Mouse (Mus musculus): ENCODE measurements around the gene Dennd1c. TPM values are rescaled to one million over a fixed set of nuclear protein-coding genes. Genes with fewer than 3 reads are reported as not detected.
A peak's percentile ranks its signal among the peaks of the same experiment; 100 is the strongest.

The Dennd1c gene
- polyA plus RNA-seq, 1 experiment from 2014 or later: 5.1 TPM

- Histone ChIP-seq H3K4me3 (replicated peaks; ENCODE audit: low read depth, low read length) (no peak overlapping the region), H3K4me2 (ENCODE audit: low read length) (no peak overlapping the region), H3K36me3 (ENCODE audit: insufficient read depth, low read length) (no peaks in the 10 kb centered on the region), H3K9ac (ENCODE audit: low read depth, low read length) (no peak overlapping the region), H3K9me3 (replicated peaks; ENCODE audit: low read length) (no peaks in the 10 kb centered on the region), H3K4me1 (replicated peaks; ENCODE audit: insufficient read depth, low read length) (peaks cover 9% of the 10 kb centered on the region), H3K27me3 (ENCODE audit: insufficient read depth, low read length) (no peaks in the 10 kb centered on the region), H3K27ac (no peak overlapping the region)
- ATAC-seq (replicated peaks; ENCODE audit: low FRiP score, low read depth) (no peak), DNase-seq (ENCODE audit: low spot score) (no peak)
- TF ChIP-seq CTCF (IDR thresholded peaks at IDR 0.05; ENCODE audit: low read depth): no peak
- 87% methylated on average over 5 of the region's 5 CpGs for WGBS
Measured at GRCm38 (mm10) chr17:57107064-57107463, 28.8 kb upstream of the Dennd1c start.

GRCm38 (mm10) chr17:57106035-57106368, 27.7 kb upstream of the Dennd1c start:
- Histone ChIP-seq H3K27me3 (ENCODE audit: insufficient read depth, low read length) (no peaks in the 10 kb centered on the region), H3K27ac (no peak overlapping the region), H3K36me3 (ENCODE audit: insufficient read depth, low read length) (no peaks in the 10 kb centered on the region), H3K4me3 (replicated peaks; ENCODE audit: low read depth, low read length) (peak overlapping the region; percentile 65), H3K4me1 (replicated peaks; ENCODE audit: insufficient read depth, low read length) (peaks cover 9% of the 10 kb centered on the region), H3K9ac (ENCODE audit: low read depth, low read length) (peak overlapping the region; percentile 67; the same call in 1 of the 2 replicates), H3K4me2 (ENCODE audit: low read length) (peak overlapping the region; percentile 70), H3K9me3 (replicated peaks; ENCODE audit: low read length) (no peaks in the 10 kb centered on the region)
- ATAC-seq (replicated peaks; ENCODE audit: low FRiP score, low read depth) (no peak), DNase-seq (ENCODE audit: low spot score) (no peak)
- WGBS: 6% methylated on average over 9 of the region's 9 CpGs
- TF ChIP-seq CTCF (IDR thresholded peaks at IDR 0.05; ENCODE audit: low read depth): no peak

DNA sequence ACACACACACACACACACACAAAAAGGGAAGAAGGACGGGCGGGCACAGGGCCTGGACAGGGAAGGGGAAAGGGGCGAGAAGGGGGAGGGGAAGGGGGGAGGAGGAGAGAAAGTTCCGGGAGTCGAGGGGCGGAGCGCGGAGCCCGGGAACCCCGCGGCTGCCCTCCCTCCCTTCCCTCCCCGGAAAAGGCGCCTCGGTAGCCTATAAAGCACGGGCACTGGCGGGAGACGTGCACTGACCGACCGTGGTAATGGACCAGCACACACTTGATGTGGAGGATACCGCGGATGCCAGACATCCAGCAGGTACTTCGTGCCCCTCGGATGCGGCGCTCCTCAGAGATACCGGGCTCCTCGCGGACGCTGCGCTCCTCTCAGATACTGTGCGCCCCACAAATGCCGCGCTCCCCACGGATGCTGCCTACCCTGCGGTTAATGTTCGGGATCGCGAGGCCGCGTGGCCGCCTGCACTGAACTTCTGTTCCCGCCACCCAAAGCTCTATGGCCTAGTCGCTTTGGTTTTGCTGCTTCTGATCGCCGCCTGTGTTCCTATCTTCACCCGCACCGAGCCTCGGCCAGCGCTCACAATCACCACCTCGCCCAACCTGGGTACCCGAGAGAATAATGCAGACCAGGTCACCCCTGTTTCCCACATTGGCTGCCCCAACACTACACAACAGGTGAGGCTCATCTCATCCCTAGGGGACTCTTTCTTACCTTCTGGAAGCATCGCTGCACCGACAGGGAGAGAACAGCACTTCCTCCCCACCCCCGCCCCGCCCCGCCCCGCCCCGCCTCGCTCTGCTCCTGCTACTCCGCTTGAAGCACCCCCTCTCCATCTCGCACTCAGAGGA, 27.1 kb upstream of the Dennd1c start, which contains the start of gene Tnfsf9:
TSS of gene Tnfsf9 (plus strand) at position 145 of the 854 bp plus-strand sequence.
- Histone ChIP-seq H3K27ac (peak within 1 kb of the TSS; percentile 65), H3K36me3 (ENCODE audit: insufficient read depth, low read length) (no peaks in the 10 kb centered on the region), H3K4me2 (ENCODE audit: low read length) (peak within 1 kb of the TSS; percentile 70), H3K9ac (ENCODE audit: low read depth, low read length) (peak within 1 kb of the TSS; percentile 67), H3K4me3 (replicated peaks; ENCODE audit: low read depth, low read length) (peak within 1 kb of the TSS; percentile 65), H3K4me1 (replicated peaks; ENCODE audit: insufficient read depth, low read length) (peaks cover 9% of the 10 kb centered on the region), H3K27me3 (ENCODE audit: insufficient read depth, low read length) (no peaks in the 10 kb centered on the region), H3K9me3 (replicated peaks; ENCODE audit: low read length) (no peaks in the 10 kb centered on the region)
- peak; percentile 70 for DNase-seq (ENCODE audit: low spot score)
- no peak for TF ChIP-seq CTCF (IDR thresholded peaks at IDR 0.05; ENCODE audit: low read depth)
- peak; percentile 71 for ATAC-seq (replicated peaks; ENCODE audit: low FRiP score, low read depth)
- WGBS: under 1% methylated on average over 58 of the region's 61 CpGs

DNA sequence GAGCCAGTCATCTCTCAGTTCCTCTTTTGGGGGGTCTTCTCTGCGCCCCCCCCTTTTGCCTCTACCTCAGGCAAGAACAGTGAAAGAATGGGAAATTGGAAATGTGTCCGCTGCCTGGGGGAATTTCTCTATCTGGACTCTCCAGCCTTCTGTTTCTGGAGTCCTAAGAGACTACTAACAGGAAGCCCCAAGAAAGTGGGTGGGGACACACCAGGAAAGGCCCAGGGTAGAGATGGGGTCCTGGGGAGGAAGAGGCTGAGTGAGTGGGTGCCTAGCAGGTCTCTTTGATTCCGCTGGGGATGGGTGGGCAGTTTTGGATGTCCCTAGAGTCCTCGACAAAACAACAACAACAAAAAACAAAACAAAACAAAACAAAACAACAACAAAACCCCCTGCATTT, 26.2 kb upstream of the Dennd1c start:
- DNase-seq (ENCODE audit: low spot score): no peak
- H3K4me2 ChIP-seq (ENCODE audit: low read length): peak overlapping the region; percentile 70
- H3K9ac ChIP-seq (ENCODE audit: low read depth, low read length): no peak overlapping the region
- H3K4me3 ChIP-seq (replicated peaks; ENCODE audit: low read depth, low read length): peak overlapping the region; percentile 65
- H3K27me3 ChIP-seq (ENCODE audit: insufficient read depth, low read length): no peaks in the 10 kb centered on the region
- no peak for ATAC-seq (replicated peaks; ENCODE audit: low FRiP score, low read depth)
- no peak for TF ChIP-seq CTCF (IDR thresholded peaks at IDR 0.05; ENCODE audit: low read depth)
- no peaks in the 10 kb centered on the region for H3K9me3 ChIP-seq (replicated peaks; ENCODE audit: low read length)
- H3K27ac ChIP-seq: peak overlapping the region; percentile 60
- H3K4me1 ChIP-seq (replicated peaks; ENCODE audit: insufficient read depth, low read length): peaks cover 9% of the 10 kb centered on the region
- 44% methylated on average over 4 of the region's 4 CpGs for WGBS
- no peaks in the 10 kb centered on the region for H3K36me3 ChIP-seq (ENCODE audit: insufficient read depth, low read length)

DNA sequence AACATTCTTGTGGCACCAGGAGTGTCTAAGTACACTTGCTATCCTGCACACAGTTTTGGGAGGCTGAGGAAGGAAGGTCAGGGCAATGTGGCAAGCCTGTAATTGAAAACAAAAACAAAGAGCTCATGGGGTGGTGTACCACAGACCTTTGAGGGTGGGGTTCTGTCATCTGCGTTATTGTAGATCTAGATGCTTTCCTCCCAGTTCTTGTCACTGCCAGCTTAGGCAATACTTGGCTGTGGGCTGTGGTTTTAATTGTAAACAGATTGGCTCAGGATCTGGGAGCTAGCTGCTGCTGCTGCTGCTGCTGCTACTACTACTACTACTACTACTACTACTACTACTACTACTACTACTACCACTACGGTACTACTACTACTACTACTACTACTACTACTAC, 24.0 kb upstream of the Dennd1c start:
- Histone ChIP-seq H3K4me2 (ENCODE audit: low read length) (no peak overlapping the region), H3K27me3 (ENCODE audit: insufficient read depth, low read length) (no peaks in the 10 kb centered on the region), H3K4me3 (replicated peaks; ENCODE audit: low read depth, low read length) (no peak overlapping the region), H3K4me1 (replicated peaks; ENCODE audit: insufficient read depth, low read length) (peaks cover 9% of the 10 kb centered on the region), H3K9me3 (replicated peaks; ENCODE audit: low read length) (no peaks in the 10 kb centered on the region), H3K9ac (ENCODE audit: low read depth, low read length) (no peak overlapping the region), H3K27ac (no peak overlapping the region), H3K36me3 (ENCODE audit: insufficient read depth, low read length) (no peaks in the 10 kb centered on the region)
- no peak for ATAC-seq (replicated peaks; ENCODE audit: low FRiP score, low read depth)
- no peak for DNase-seq (ENCODE audit: low spot score)
- no peak for TF ChIP-seq CTCF (IDR thresholded peaks at IDR 0.05; ENCODE audit: low read depth)
- 84% methylated on average over 2 of the region's 2 CpGs for WGBS

- 16% methylated on average over 10 of the region's 10 CpGs for WGBS
- no peak overlapping the region for H3K27ac ChIP-seq
- no peak overlapping the region for H3K9ac ChIP-seq (ENCODE audit: low read depth, low read length)
- ATAC-seq (replicated peaks; ENCODE audit: low FRiP score, low read depth) (no peak), DNase-seq (ENCODE audit: low spot score) (no peak)
- no peaks in the 10 kb centered on the region for H3K27me3 ChIP-seq (ENCODE audit: insufficient read depth, low read length)
- H3K4me2 ChIP-seq (ENCODE audit: low read length): no peak overlapping the region
- H3K9me3 ChIP-seq (replicated peaks; ENCODE audit: low read length): no peaks in the 10 kb centered on the region
- no peak overlapping the region for H3K4me3 ChIP-seq (replicated peaks; ENCODE audit: low read depth, low read length)
- H3K4me1 ChIP-seq (replicated peaks; ENCODE audit: insufficient read depth, low read length): peaks cover 8% of the 10 kb centered on the region; the same call in 1 of the 2 replicates
- TF ChIP-seq CTCF (IDR thresholded peaks at IDR 0.05; ENCODE audit: low read depth): no peak
- H3K36me3 ChIP-seq (ENCODE audit: insufficient read depth, low read length): no peaks in the 10 kb centered on the region
Measured at GRCm38 (mm10) chr17:57099629-57100325, 21.5 kb upstream of the Dennd1c start.
